Mouse (Mus musculus): Measurements from ENCODE around the gene Slc25a51. TPM values are rescaled to one million over a fixed set of nuclear protein-coding genes. Genes with fewer than 3 reads are reported as not detected.

The Slc25a51 gene
- polyA plus RNA-seq, 1 experiment: 45.7 TPM

DNA sequence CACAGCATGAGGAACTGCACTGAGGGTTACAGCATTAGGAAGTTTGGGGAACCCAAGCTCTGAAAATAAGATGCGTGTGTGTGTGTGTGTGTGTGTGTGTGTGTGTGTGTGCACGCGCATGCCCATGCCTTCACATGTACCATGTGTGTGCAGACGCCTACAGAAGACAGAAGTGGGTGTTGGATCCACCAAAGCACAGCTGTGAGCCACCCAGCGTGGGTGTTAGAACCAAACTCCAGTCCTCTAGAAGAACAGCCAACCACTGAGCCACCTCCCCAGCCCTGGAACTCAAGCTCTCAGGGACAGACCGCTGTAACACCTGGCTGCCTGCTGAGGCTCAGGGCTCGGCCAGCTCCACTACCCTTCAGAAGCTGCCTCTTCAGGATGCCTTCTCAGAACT is 39.9 kb upstream of the Slc25a51 start:
- no peak for TF ChIP-seq CTCF (IDR thresholded peaks at IDR 0.05; ENCODE audit: low read depth, low read length)
- TF ChIP-seq EP300 (IDR thresholded peaks at IDR 0.05; ENCODE audit: insufficient read depth, low read depth, low read length): no peak
- Histone ChIP-seq H3K9me3 (replicated peaks; ENCODE audit: control insufficient read depth, insufficient read depth, low read length, poor library complexity, severe bottlenecking) (no peaks in the 10 kb centered on the region), H3K4me1 (ENCODE audit: control insufficient read depth, insufficient read depth, low read length) (no peaks in the 10 kb centered on the region), H3K36me3 (ENCODE audit: control insufficient read depth, insufficient read depth, low read length, poor library complexity, severe bottlenecking) (no peaks in the 10 kb centered on the region), H3K27me3 (ENCODE audit: control insufficient read depth, insufficient read depth, low read length, poor library complexity, severe bottlenecking) (no peaks in the 10 kb centered on the region), H3K4me3 (ENCODE audit: low read depth, low read length) (no peak overlapping the region), H3K27ac (ENCODE audit: insufficient read depth, low read length) (no peak overlapping the region), H3K9ac (ENCODE audit: low read depth, poor library complexity, severe bottlenecking) (no peak overlapping the region)

- no peaks in the 10 kb centered on the region for H3K27me3 ChIP-seq (ENCODE audit: control insufficient read depth, insufficient read depth, low read length, poor library complexity, severe bottlenecking)
- no peak overlapping the region for H3K4me3 ChIP-seq (ENCODE audit: low read depth, low read length)
- H3K27ac ChIP-seq (ENCODE audit: insufficient read depth, low read length): no peak overlapping the region
- TF ChIP-seq EP300 (IDR thresholded peaks at IDR 0.05; ENCODE audit: insufficient read depth, low read depth, low read length) (no peak), POLR2A (IDR thresholded peaks at IDR 0.05; ENCODE audit: insufficient read depth, low read length) (no peak)
- no peaks in the 10 kb centered on the region for H3K36me3 ChIP-seq (ENCODE audit: control insufficient read depth, insufficient read depth, low read length, poor library complexity, severe bottlenecking)
- no peak overlapping the region for H3K9ac ChIP-seq (ENCODE audit: low read depth, poor library complexity, severe bottlenecking)
- no peaks in the 10 kb centered on the region for H3K4me1 ChIP-seq (ENCODE audit: control insufficient read depth, insufficient read depth, low read length)
- no peaks in the 10 kb centered on the region for H3K9me3 ChIP-seq (replicated peaks; ENCODE audit: control insufficient read depth, insufficient read depth, low read length, poor library complexity, severe bottlenecking)
Observed at GRCm38 (mm10) chr4:45447196-45447595, 38.6 kb upstream of the Slc25a51 start.

DNA sequence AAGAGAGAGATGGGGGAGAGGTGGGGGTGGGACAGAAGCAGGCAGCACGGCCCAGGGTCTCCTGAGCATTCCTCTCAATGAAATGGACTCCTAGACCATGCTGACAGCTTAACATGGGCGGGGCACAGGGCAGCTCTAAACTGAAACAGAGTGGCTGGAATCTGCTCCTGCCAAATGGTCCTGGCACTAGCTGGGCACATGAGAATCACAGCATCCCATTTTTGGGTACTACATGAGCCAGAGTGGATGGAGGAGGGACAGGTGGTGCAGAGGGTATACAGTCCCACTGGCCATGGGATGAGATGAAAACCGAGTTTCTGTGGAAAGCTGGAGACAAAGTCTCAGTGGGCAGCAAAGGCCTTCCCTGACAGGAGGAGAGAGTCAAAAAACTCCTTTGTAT is 36.7 kb upstream of the Slc25a51 start:
- H3K9ac ChIP-seq (ENCODE audit: low read depth, poor library complexity, severe bottlenecking): no peak overlapping the region
- no peaks in the 10 kb centered on the region for H3K9me3 ChIP-seq (replicated peaks; ENCODE audit: control insufficient read depth, insufficient read depth, low read length, poor library complexity, severe bottlenecking)
- no peaks in the 10 kb centered on the region for H3K36me3 ChIP-seq (ENCODE audit: control insufficient read depth, insufficient read depth, low read length, poor library complexity, severe bottlenecking)
- no peak overlapping the region for H3K27ac ChIP-seq (ENCODE audit: insufficient read depth, low read length)
- no peaks in the 10 kb centered on the region for H3K27me3 ChIP-seq (ENCODE audit: control insufficient read depth, insufficient read depth, low read length, poor library complexity, severe bottlenecking)
- no peak for TF ChIP-seq CTCF (IDR thresholded peaks at IDR 0.05; ENCODE audit: low read depth, low read length)
- no peak for TF ChIP-seq POLR2A (IDR thresholded peaks at IDR 0.05; ENCODE audit: insufficient read depth, low read length)
- no peak for TF ChIP-seq EP300 (IDR thresholded peaks at IDR 0.05; ENCODE audit: insufficient read depth, low read depth, low read length)
- no peak overlapping the region for H3K4me3 ChIP-seq (ENCODE audit: low read depth, low read length)
- H3K4me1 ChIP-seq (ENCODE audit: control insufficient read depth, insufficient read depth, low read length): no peaks in the 10 kb centered on the region

GRCm38 (mm10) chr4:45444813-45445212 is 36.2 kb upstream of the Slc25a51 start:
- no peaks in the 10 kb centered on the region for H3K4me1 ChIP-seq (ENCODE audit: control insufficient read depth, insufficient read depth, low read length)
- TF ChIP-seq EP300 (IDR thresholded peaks at IDR 0.05; ENCODE audit: insufficient read depth, low read depth, low read length) (no peak), CTCF (IDR thresholded peaks at IDR 0.05; ENCODE audit: low read depth, low read length) (no peak), POLR2A (IDR thresholded peaks at IDR 0.05; ENCODE audit: insufficient read depth, low read length) (no peak)

DNA sequence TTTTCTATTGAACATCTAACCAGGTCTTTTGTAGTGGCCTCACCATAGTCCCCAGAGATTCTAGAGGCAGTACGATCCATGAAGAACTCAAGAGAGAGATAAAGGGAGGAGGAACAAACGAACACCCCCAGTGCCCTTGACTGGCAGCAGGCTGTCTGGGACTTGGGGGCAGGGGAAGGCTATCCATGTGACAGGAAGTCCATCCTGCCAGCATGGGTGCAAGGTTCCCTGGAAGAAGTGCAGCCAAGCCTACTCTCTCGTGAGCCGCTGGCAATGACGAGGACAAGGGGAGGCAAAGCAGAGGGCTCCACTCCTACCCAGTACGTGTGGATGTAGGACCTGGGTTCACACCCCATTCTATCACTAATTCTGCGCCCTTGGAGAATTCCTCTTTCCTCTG is 35.1 kb upstream of the Slc25a51 start:
- H3K9me3 ChIP-seq (replicated peaks; ENCODE audit: control insufficient read depth, insufficient read depth, low read length, poor library complexity, severe bottlenecking): no peaks in the 10 kb centered on the region
- no peaks in the 10 kb centered on the region for H3K36me3 ChIP-seq (ENCODE audit: control insufficient read depth, insufficient read depth, low read length, poor library complexity, severe bottlenecking)
- no peak overlapping the region for H3K27ac ChIP-seq (ENCODE audit: insufficient read depth, low read length)
- H3K27me3 ChIP-seq (ENCODE audit: control insufficient read depth, insufficient read depth, low read length, poor library complexity, severe bottlenecking): no peaks in the 10 kb centered on the region
- H3K4me3 ChIP-seq (ENCODE audit: low read depth, low read length): no peak overlapping the region
- no peak for TF ChIP-seq POLR2A (IDR thresholded peaks at IDR 0.05; ENCODE audit: insufficient read depth, low read length)
- no peak for TF ChIP-seq CTCF (IDR thresholded peaks at IDR 0.05; ENCODE audit: low read depth, low read length)
- TF ChIP-seq EP300 (IDR thresholded peaks at IDR 0.05; ENCODE audit: insufficient read depth, low read depth, low read length): no peak
- H3K4me1 ChIP-seq (ENCODE audit: control insufficient read depth, insufficient read depth, low read length): no peaks in the 10 kb centered on the region
- no peak overlapping the region for H3K9ac ChIP-seq (ENCODE audit: low read depth, poor library complexity, severe bottlenecking)

More at GRCm38 (mm10) chr4:45444813-45445212, 36.2 kb upstream of the Slc25a51 start:
- H3K27me3 ChIP-seq (ENCODE audit: control insufficient read depth, insufficient read depth, low read length, poor library complexity, severe bottlenecking): no peaks in the 10 kb centered on the region
- no peak overlapping the region for H3K4me3 ChIP-seq (ENCODE audit: low read depth, low read length)
- no peaks in the 10 kb centered on the region for H3K9me3 ChIP-seq (replicated peaks; ENCODE audit: control insufficient read depth, insufficient read depth, low read length, poor library complexity, severe bottlenecking)
- H3K36me3 ChIP-seq (ENCODE audit: control insufficient read depth, insufficient read depth, low read length, poor library complexity, severe bottlenecking): no peaks in the 10 kb centered on the region
- H3K27ac ChIP-seq (ENCODE audit: insufficient read depth, low read length): no peak overlapping the region
- no peak overlapping the region for H3K9ac ChIP-seq (ENCODE audit: low read depth, poor library complexity, severe bottlenecking)

DNA sequence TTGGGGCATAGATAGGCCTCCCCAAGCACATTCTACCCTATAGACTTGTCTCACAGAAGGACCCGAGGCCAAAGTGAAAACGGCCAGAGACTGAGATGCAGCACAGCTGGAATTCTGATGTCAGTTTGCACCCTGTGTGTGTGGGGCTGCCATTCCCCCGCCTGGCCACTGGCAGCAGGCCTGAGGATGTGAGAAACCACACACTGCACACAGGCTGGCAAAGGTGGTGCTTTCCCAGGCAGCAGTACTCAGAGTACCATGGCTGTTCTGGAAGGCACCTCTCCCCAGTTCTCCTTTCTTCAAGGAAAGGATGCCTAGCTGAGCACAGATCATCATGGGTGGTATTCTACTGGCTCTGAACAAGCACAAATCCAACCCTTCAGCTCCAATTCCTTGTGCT is 33.7 kb upstream of the Slc25a51 start:
- no peak overlapping the region for H3K9ac ChIP-seq (ENCODE audit: low read depth, poor library complexity, severe bottlenecking)
- H3K27me3 ChIP-seq (ENCODE audit: control insufficient read depth, insufficient read depth, low read length, poor library complexity, severe bottlenecking): no peaks in the 10 kb centered on the region

More for the DNA sequence above, 33.7 kb upstream of the Slc25a51 start:
- Histone ChIP-seq H3K36me3 (ENCODE audit: control insufficient read depth, insufficient read depth, low read length, poor library complexity, severe bottlenecking) (no peaks in the 10 kb centered on the region), H3K27ac (ENCODE audit: insufficient read depth, low read length) (no peak overlapping the region), H3K4me1 (ENCODE audit: control insufficient read depth, insufficient read depth, low read length) (no peaks in the 10 kb centered on the region), H3K9me3 (replicated peaks; ENCODE audit: control insufficient read depth, insufficient read depth, low read length, poor library complexity, severe bottlenecking) (no peaks in the 10 kb centered on the region), H3K4me3 (ENCODE audit: low read depth, low read length) (no peak overlapping the region)
- no peak for TF ChIP-seq POLR2A (IDR thresholded peaks at IDR 0.05; ENCODE audit: insufficient read depth, low read length)
- no peak for TF ChIP-seq EP300 (IDR thresholded peaks at IDR 0.05; ENCODE audit: insufficient read depth, low read depth, low read length)
